In the genomic region with DNA sequence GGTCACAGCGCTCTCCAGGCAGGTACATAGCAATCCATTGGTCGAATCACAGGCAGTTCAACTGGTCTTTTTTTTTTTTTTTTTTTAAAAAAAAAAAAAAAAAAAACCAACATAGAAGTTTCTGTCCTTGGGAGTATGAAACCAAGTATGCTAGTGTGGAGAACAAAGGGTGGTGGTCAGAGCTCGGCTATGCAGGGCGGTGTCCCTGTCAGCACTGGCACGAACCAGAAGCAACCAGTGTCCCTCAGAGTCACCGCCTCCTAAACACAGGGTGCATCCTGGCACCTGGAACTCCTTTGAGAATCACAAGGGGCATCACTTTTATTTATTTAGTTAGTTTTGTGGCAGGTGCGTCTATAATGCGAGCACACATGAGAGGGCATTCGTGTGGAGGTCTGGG, we compare ENCODE assay signal across 11 mouse cellular contexts. TPM values are rescaled to one million over a fixed set of nuclear protein-coding genes. Genes with fewer than 3 reads are reported as not detected.
DNase-seq lines count a peak whose midpoint lies in the region; ATAC-seq and TF ChIP-seq lines count a peak whose summit lies in the region.
"Had no signal": no experiment of that assay in that cellular context is flagged by ENCODE, and none has a peak within 500 bp of the region (broad histone marks: within the 10 kb centered on the region; RNA-seq: fewer than 3 reads in every experiment).

No protein-coding gene starts in this region.

- no peak for TF ChIP-seq CTCF in CH12.LX (conservative IDR thresholded peaks at IDR 0.05 in 1 of 2, IDR thresholded peaks at IDR 0.05 in 1 of 2; ENCODE audit: low read depth in 2 of 2, low read length in 2 of 2)

- H3K79me2 ChIP-seq in CH12.LX (replicated peaks; ENCODE audit: control insufficient read depth, extremely low read depth, insufficient read depth, poor library complexity, severe bottlenecking), result no peaks in the 10 kb centered on the region

- H3K9ac ChIP-seq in hindbrain, embryonic 15.5 days, result no peak overlapping the region
- H3K9ac ChIP-seq in hindbrain, embryonic 11.5 days (ENCODE audit: low read depth, low read length), result no peak overlapping the region
- H3K9ac ChIP-seq in liver, embryonic 16.5 days (ENCODE audit: low read depth, low read length), result no peak overlapping the region
- no peak overlapping the region for H3K9ac ChIP-seq in CH12.LX (ENCODE audit: insufficient read depth, low read depth)
- 0 out of 2 replicates have a peak overlapping the region, but pooled peaks have one; percentile 57 for H3K9ac ChIP-seq in intestine, embryonic 16.5 days (ENCODE audit: low read depth, low read length)
- H3K9ac ChIP-seq: limb, embryonic 12.5 days; liver, embryonic 15.5 days had no signal

- H3K27me3 ChIP-seq in hindbrain, embryonic 15.5 days, result no peaks in the 10 kb centered on the region
- H3K27me3 ChIP-seq in hindbrain, embryonic 11.5 days (ENCODE audit: control insufficient read depth, insufficient read depth, low read length), result no peaks in the 10 kb centered on the region
- H3K27me3 ChIP-seq in liver, embryonic 16.5 days (ENCODE audit: control insufficient read depth, insufficient read depth, low read depth, low read length), result no peaks in the 10 kb centered on the region
- H3K27me3 ChIP-seq in CH12.LX (replicated peaks), result no peaks in the 10 kb centered on the region
- H3K27me3 ChIP-seq in intestine, embryonic 16.5 days (replicated peaks; ENCODE audit: control insufficient read depth, insufficient read depth, low read length), result no peaks in the 10 kb centered on the region
- H3K27me3 ChIP-seq: limb, embryonic 12.5 days; liver, embryonic 15.5 days had no signal

- no peaks in the 10 kb centered on the region for H3K9me3 ChIP-seq in hindbrain, embryonic 15.5 days
- H3K9me3 ChIP-seq in hindbrain, embryonic 11.5 days (ENCODE audit: control insufficient read depth, low read length), result no peaks in the 10 kb centered on the region
- H3K9me3 ChIP-seq in liver, embryonic 16.5 days (replicated peaks; ENCODE audit: control insufficient read depth, low read length), result no peaks in the 10 kb centered on the region
- H3K9me3 ChIP-seq in CH12.LX (replicated peaks; ENCODE audit: low read length), result no peaks in the 10 kb centered on the region
- no peaks in the 10 kb centered on the region for H3K9me3 ChIP-seq in intestine, embryonic 16.5 days (ENCODE audit: control insufficient read depth, low read length)
- H3K9me3 ChIP-seq: limb, embryonic 12.5 days; liver, embryonic 15.5 days had no signal

- H3K4me2 ChIP-seq in hindbrain, embryonic 15.5 days, result no peak overlapping the region
- H3K4me2 ChIP-seq in hindbrain, embryonic 11.5 days (replicated peaks; ENCODE audit: low read depth, low read length), result no peak overlapping the region
- H3K4me2 ChIP-seq in liver, embryonic 16.5 days (ENCODE audit: low read depth, low read length), result 0 out of 2 replicates have a peak overlapping the region, but pooled peaks have one; percentile 0
- no peak overlapping the region for H3K4me2 ChIP-seq in CH12.LX (ENCODE audit: insufficient read depth, low read depth, poor library complexity, severe bottlenecking)
- peak overlapping the region; percentile 51; the same call in 1 of the 2 replicates for H3K4me2 ChIP-seq in intestine, embryonic 16.5 days (ENCODE audit: low read depth, low read length)
- H3K4me2 ChIP-seq: limb, embryonic 12.5 days; liver, embryonic 15.5 days had no signal

- H3K4me1 ChIP-seq in hindbrain, embryonic 15.5 days (replicated peaks), result no peaks in the 10 kb centered on the region
- H3K4me1 ChIP-seq in hindbrain, embryonic 11.5 days (replicated peaks; ENCODE audit: control insufficient read depth, insufficient read depth, low read length), result no peaks in the 10 kb centered on the region; the same call in 1 of the 2 replicates
- H3K4me1 ChIP-seq in liver, embryonic 16.5 days (ENCODE audit: control insufficient read depth, low read depth, low read length), result no peaks in the 10 kb centered on the region
- H3K4me1 ChIP-seq in CH12.LX (ENCODE audit: control insufficient read depth in 1 of 2, insufficient read depth in 2 of 2), result peaks cover 0 to 7% of the 10 kb centered on the region in 2 experiments; a peak in 2 of 4 replicates
- H3K4me1 ChIP-seq in intestine, embryonic 16.5 days (ENCODE audit: control insufficient read depth, insufficient read depth, low read length), result peaks cover 16% of the 10 kb centered on the region
- H3K4me1 ChIP-seq: liver, embryonic 15.5 days had no signal

- no peak for TF ChIP-seq EP300 in CH12.LX (IDR thresholded peaks at IDR 0.05; ENCODE audit: low read length)

- TF ChIP-seq POLR2A in CH12.LX (IDR thresholded peaks at IDR 0.05; ENCODE audit: low read depth, low read length), result no peak

- WGBS in hindbrain, embryonic 15.5 days, result 82% methylated on average over 9 of the region's 9 CpGs
- 83% methylated on average over 9 of the region's 9 CpGs for WGBS in hindbrain, embryonic 11.5 days
- 60% methylated on average over 9 of the region's 9 CpGs for WGBS in liver, embryonic 16.5 days (ENCODE audit: insufficient replicate concordance)
- WGBS in intestine, embryonic 16.5 days, result 65% methylated on average over 9 of the region's 9 CpGs

- 0 out of 2 replicates have a peak, but pooled peaks have one; percentile 15 for ATAC-seq in hindbrain, embryonic 15.5 days (ENCODE audit: low FRiP score, low read depth)
- no peak for ATAC-seq in hindbrain, embryonic 11.5 days (ENCODE audit: low FRiP score)
- no peak for ATAC-seq in liver, embryonic 16.5 days (ENCODE audit: low read depth)
- peak; percentile 47 for ATAC-seq in intestine, embryonic 16.5 days

- in situ Hi-C loops in CH12.LX (cut with MboI; ENCODE audit: low pct_ligation_motif_present, low pct_unique_long_range_greater_than_20kb, low sequenced_read_pairs), result no loop called here

- intact Hi-C loops in gastrocnemius, postnatal 36 days (cut with DNase I), result loop anchor here (2.0 kb wide), 1 partner anchor 91 kb away; no protein-coding TSS in a partner anchor

- TF ChIP-seq RAD21 in CH12.LX (IDR thresholded peaks at IDR 0.05; ENCODE audit: low read depth, low read length), result no peak

- H3K27ac ChIP-seq in hindbrain, embryonic 15.5 days (replicated peaks), result no peak overlapping the region
- H3K27ac ChIP-seq in hindbrain, embryonic 11.5 days (ENCODE audit: low read depth, low read length), result no peak overlapping the region
- H3K27ac ChIP-seq in liver, embryonic 16.5 days (ENCODE audit: low read length), result no peak overlapping the region
- H3K27ac ChIP-seq in CH12.LX (ENCODE audit: insufficient read depth, low read depth), result no peak overlapping the region
- H3K27ac ChIP-seq in intestine, embryonic 16.5 days (ENCODE audit: low read length), result peak overlapping the region; percentile 86; the same call in 1 of the 2 replicates
- H3K27ac ChIP-seq: heart, adult 2 months; limb, embryonic 12.5 days; liver, embryonic 15.5 days had no signal

- H3K4me3 ChIP-seq in hindbrain, embryonic 15.5 days, result no peak overlapping the region
- no peak overlapping the region for H3K4me3 ChIP-seq in hindbrain, embryonic 11.5 days (ENCODE audit: low read depth, low read length)
- H3K4me3 ChIP-seq in liver, embryonic 16.5 days (ENCODE audit: low read depth, low read length), result no peak overlapping the region
- H3K4me3 ChIP-seq in CH12.LX (replicated peaks in 1 of 3; ENCODE audit: low read depth in 2 of 3, low read length in 2 of 3, poor library complexity in 1 of 3), result no peak overlapping the region
- no peak overlapping the region for H3K4me3 ChIP-seq in intestine, embryonic 16.5 days (ENCODE audit: low read length)
- H3K4me3 ChIP-seq: heart, adult 2 months; limb, embryonic 12.5 days; liver, embryonic 15.5 days had no signal

- H3K36me3 ChIP-seq in hindbrain, embryonic 15.5 days, result no peaks in the 10 kb centered on the region
- H3K36me3 ChIP-seq in hindbrain, embryonic 11.5 days (ENCODE audit: control insufficient read depth, insufficient read depth, low read length), result no peaks in the 10 kb centered on the region
- H3K36me3 ChIP-seq in liver, embryonic 16.5 days (ENCODE audit: control insufficient read depth, insufficient read depth), result no peaks in the 10 kb centered on the region
- H3K36me3 ChIP-seq in CH12.LX (replicated peaks in 1 of 2; ENCODE audit: control insufficient read depth in 1 of 2, insufficient read depth in 1 of 2, low read length in 1 of 2), result no peaks in the 10 kb centered on the region
- no peaks in the 10 kb centered on the region for H3K36me3 ChIP-seq in intestine, embryonic 16.5 days (ENCODE audit: control insufficient read depth, insufficient read depth, low read length)
- H3K36me3 ChIP-seq: limb, embryonic 12.5 days; liver, embryonic 15.5 days had no signal

- no peak for DNase-seq in hindbrain, embryonic 11.5 days (ENCODE audit: low spot score)
- DNase-seq in liver (no peak), CH12.LX (ENCODE audit: extremely low read depth) (no peak)
- DNase-seq in gastrocnemius, postnatal 36 days, result no peak
- DNase-seq: kidney, adult 11 months had no signal

- dilution Hi-C loops in CH12.LX (cut with MboI; ENCODE audit: extremely low pct_ligation_motif_present, extremely low pct_unique_long_range_greater_than_20kb, low sequenced_read_pairs), result no loop called here

TF ChIP-seq in CH12.LX, 34 proteins besides CTCF, POLR2A, EP300 and RAD21:
- TF ChIP-seq NRF1 (IDR thresholded peaks at IDR 0.05; ENCODE audit: low read depth, low read length) (no peak), ELF1 (IDR thresholded peaks at IDR 0.05; ENCODE audit: low read depth, low read length) (no peak), ZNF384 (IDR thresholded peaks at IDR 0.05; ENCODE audit: low read depth, low read length) (peak; percentile 49; the same call in 1 of the 2 replicates)
TF ChIP-seq in CH12.LX: peak in this region for 1.

RNA-seq across cellular contexts. Expression of a gene that starts 47.1 kb away (rescaled TPM):
- 0.84 and 1.3 TPM in 2 replicates for polyA plus RNA-seq in hindbrain, embryonic 15.5 days (2015; fragmentation: Nextera tagmentation; extraction: Ambion mirVana)
- polyA plus RNA-seq in hindbrain, embryonic 11.5 days (2014; fragmentation: Nextera tagmentation; extraction: Ambion mirVana), result 8.8 and 11.2 TPM in 2 replicates
- polyA plus RNA-seq in liver, embryonic 16.5 days (2015; fragmentation: Nextera tagmentation; extraction: Ambion mirVana), result 0.56 and 0.92 TPM in 2 replicates
- total RNA-seq in CH12.LX (2012; rRNA removed), result not detected in 2 replicates
- not detected in 2 replicates for total RNA-seq in CH12.LX (2014; rRNA removed)
- not detected in 2 replicates for polyA plus RNA-seq in CH12.LX (2012; ENCODE audit: insufficient read length, low read depth)
- 3.8 and 5.4 TPM in 2 replicates for polyA plus RNA-seq in intestine, embryonic 16.5 days (2015; fragmentation: Nextera tagmentation; extraction: Ambion mirVana)
- total RNA-seq in gastrocnemius, postnatal 36 days (2021), result 1 to 10 TPM in 1 of 2 experiments, under 1 TPM in 1; 0.86 to 1.1 TPM

RNA-seq across cellular contexts. Expression of a gene that starts 57.2 kb away (rescaled TPM):
- 29.2 and 29.7 TPM in 2 replicates for polyA plus RNA-seq in hindbrain, embryonic 15.5 days (2015; fragmentation: Nextera tagmentation; extraction: Ambion mirVana)
- polyA plus RNA-seq in hindbrain, embryonic 11.5 days (2014; fragmentation: Nextera tagmentation; extraction: Ambion mirVana), result 75.3 and 76.5 TPM in 2 replicates
- polyA plus RNA-seq in liver, embryonic 16.5 days (2015; fragmentation: Nextera tagmentation; extraction: Ambion mirVana), result 12.3 and 13.8 TPM in 2 replicates
- total RNA-seq in CH12.LX (2012; rRNA removed) (9.3 and 12.5 TPM in 2 replicates), CH12.LX (2014; rRNA removed) (17.5 and 20.0 TPM in 2 replicates)
- polyA plus RNA-seq in CH12.LX (2012; ENCODE audit: insufficient read length, low read depth), result 30.2 and 36.1 TPM in 2 replicates
- 28.9 and 29.5 TPM in 2 replicates for polyA plus RNA-seq in intestine, embryonic 16.5 days (2015; fragmentation: Nextera tagmentation; extraction: Ambion mirVana)
- total RNA-seq in gastrocnemius, postnatal 36 days (2021), result 100 to 1,000 TPM; 116 to 120 TPM

Comparison
In these comparisons a context has a peak if more than half of its experiments do, and no peak if none do; other contexts are left out.
1. ATAC-seq: peak in hindbrain, embryonic 15.5 days (single experiment) and intestine, embryonic 16.5 days (single experiment); none in hindbrain, embryonic 11.5 days (single experiment) and liver, embryonic 16.5 days (single experiment).
2. H3K4me2 ChIP-seq: peak in liver, embryonic 16.5 days (single experiment) and intestine, embryonic 16.5 days (single experiment); none in hindbrain, embryonic 15.5 days (single experiment), hindbrain, embryonic 11.5 days (single experiment) and CH12.LX (single experiment).